Mouse (Mus musculus): ENCODE results near the gene Capn2.
A peak's percentile ranks its signal among the peaks of the same experiment; 100 is the strongest.

Gene Capn2

DNA sequence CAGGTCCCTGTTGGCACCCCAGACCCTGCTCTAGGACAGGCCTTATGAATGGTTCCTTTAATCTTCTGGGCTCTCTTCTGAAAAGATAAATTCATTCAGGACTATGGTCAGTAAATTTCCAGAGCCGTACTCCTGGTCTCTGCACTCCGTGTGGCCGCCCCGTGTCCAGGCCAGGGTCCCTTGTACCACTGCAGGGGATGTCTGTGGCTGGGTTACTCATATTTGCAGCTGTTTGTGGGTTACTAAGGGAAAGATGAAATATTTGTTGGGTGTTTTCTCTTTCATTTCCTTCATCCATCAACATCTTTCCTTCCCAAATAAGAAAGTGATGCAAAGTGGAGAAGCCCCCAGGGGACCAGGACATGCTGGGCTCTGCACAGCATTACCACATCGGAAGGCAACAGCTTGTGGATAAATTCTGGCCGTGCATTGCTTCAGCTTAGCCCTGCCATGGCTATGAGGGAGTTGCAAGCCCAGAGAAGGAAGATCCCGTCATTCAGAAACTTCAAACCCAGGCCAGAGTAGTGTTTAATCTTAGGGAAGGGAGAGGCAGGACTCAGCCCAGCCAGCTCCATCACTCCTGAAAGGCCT is 15.5 kb downstream of the Capn2 start:
- DNase-seq (ENCODE audit: low read depth): peak; percentile 52

DNA sequence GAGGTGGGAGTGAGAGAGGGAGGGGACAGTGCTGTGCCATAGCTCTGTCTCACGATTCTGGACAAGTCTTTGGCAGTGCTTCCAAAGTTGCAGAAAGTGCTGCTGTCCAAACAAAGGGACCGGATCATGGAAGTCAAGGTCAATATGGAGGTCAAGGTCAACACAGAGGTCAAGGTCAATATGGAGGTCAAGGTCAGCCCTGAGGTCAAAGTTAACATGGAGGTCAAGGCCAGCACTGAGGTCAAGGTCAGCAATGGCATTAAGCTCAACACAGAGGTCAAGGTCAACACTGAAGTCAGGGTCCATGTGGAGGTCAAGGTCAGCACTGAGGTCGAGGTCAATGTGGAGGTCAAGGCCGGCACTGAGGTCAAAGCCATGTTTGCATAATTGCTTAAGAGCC is 16.6 kb downstream of the Capn2 start:
- no peak for DNase-seq (ENCODE audit: low read depth)

GRCm38 (mm10) chr1:182500224-182500623 is 17.2 kb downstream of the Capn2 start:
- no peak for DNase-seq (ENCODE audit: low read depth)

DNA sequence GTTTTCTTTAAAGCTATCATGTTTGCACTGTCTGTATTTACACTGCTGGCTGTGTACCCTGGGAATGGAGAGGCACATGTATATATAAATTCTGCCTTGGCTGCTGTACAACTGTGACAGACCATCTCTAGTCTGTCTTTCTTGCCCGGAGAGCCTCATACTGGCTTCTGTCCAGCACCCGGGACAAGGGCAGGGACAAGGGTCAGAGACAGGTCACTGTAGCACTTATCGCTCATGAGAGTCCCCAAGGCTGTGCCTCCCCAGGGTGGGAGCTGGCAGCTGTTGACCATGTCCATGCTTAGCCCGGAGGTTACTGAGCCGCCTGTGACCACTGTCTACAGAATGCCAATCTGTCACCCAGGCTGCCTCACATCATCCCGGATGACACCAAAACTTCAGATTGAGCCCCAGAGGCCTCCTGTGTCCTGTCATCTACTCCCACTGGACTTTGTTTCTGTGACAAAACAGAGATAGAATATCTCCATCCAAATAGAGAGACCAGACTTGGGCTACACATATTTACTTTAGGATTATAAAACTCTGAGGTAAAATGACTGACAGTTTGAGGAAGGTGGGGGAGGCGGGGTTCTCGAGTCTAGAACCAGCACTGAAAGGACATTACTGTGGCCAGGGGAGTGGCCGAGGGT is 17.8 kb downstream of the Capn2 start:
- no peak for DNase-seq (ENCODE audit: low read depth)

DNA sequence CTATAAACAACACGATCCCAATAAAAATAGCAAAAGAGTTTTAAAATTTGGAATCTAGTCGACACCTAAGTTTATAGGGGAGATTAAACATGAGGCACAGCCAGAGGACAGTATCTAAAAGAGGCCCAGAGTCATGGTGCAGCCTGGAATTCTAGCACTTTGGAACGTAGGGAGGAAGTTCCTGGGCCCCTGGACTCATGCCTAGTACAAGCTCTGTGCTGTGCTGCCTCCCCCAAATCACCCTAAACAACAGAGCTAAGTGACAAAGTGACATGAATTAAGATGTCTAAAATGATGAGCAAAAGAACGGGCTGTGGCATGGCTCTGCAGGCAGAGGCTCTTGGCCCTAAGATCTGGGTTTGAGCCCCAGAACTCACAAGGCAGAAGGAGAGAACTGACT is 19.7 kb downstream of the Capn2 start:
- no peak for DNase-seq (ENCODE audit: low read depth)

DNA sequence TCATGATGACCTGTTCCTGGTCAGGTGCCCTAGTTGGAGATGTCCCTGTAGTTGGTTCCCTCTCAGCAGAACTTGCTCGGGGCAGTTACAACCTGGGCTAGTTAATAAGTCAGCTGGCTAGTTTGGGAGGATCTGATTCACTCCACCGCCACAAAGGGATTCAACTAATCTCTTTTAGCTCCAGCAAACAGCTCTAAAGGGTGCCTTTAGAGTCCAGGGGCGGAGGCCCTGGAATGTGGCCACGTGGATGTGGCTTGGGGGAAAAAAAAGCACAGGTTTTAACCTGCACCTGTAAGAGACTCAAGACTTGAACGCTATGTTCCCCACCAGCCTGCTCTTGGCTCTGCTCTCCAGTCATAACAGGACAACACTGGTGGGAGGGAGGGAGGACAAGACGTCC is 20.7 kb downstream of the Capn2 start:
- no peak for DNase-seq (ENCODE audit: low read depth)

- DNase-seq (ENCODE audit: low read depth): peak; percentile 64
Observed at GRCm38 (mm10) chr1:182494285-182495145, 22.9 kb downstream of the Capn2 start.

GRCm38 (mm10) chr1:182491839-182492238 is 25.6 kb downstream of the Capn2 start:
- DNase-seq (ENCODE audit: low read depth): no peak

DNA sequence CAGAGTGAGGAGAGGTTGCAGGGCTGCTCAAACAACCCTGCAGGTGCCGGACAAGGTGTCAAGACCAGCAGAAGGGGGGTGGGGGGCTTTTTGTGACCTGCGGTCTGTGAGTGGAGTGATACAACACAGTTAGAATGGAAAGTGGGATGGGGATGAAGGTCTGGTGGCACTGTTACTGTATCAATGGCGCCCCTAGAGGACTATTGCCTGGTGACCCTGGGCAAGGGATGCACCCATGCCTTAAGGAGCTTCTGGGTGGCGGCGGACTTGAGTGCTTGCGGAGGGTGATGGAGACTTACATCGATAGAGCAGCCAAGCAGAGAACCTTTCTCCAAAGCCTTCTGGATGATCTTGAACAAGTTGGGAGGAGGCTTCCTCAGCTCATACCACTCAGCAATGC is 26.8 kb downstream of the Capn2 start:
- no peak for DNase-seq (ENCODE audit: low read depth)

DNA sequence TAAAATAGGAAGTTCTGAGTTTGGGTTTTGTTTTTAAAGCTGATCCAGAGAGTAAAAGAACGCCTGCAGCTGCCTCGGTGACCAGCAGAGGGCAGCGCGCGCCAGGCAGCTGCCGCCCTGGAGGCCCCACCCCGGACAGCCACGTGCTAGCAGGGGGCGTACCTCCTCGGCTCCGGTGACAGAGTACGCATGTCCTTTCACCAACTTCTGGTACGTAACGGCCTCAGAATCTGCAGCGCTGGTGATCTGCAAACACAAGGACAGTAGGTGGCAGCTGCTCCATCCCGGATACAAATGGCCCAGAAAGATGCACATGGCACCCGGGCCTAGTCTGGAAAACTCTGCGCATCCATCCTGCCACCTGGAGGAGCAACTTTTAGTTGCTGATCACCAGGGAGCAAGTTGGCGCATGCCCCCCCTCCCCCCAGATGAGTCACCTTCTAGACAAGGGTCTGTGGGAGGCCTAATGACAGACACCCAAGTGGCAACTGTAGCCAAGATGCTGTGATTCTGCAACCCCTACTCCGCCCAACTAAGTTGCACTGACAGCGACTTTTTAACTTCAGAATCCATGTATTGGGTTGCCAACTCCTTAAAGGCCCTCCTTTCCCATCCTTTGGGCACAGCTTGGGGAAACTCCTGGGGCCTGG is 27.5 kb downstream of the Capn2 start:
- peak; percentile 95 for DNase-seq (ENCODE audit: low read depth)

DNA sequence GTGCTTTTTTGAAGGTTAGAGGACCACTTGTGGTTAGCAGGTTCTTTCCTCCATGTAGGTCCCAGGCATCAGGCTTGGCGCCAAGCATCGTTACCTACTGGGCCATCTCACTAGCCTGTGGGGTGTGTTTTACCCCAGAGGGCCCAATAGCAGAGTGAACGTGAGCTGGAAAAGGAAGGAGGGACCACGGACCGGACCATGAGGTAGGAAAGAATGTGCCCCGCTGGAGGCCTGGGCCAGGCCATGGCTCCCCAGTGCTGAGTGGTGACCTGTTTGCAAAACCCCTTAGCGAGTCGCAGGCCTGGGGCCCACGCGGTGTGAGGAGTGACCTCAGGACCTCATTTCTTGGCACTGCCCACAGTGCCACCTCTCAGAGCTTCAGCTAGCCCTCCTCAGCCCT is 28.9 kb downstream of the Capn2 start:
- DNase-seq (ENCODE audit: low read depth): no peak

- DNase-seq (ENCODE audit: low read depth): no peak
Observed at GRCm38 (mm10) chr1:182483910-182484274, 33.5 kb downstream of the Capn2 start.

DNA sequence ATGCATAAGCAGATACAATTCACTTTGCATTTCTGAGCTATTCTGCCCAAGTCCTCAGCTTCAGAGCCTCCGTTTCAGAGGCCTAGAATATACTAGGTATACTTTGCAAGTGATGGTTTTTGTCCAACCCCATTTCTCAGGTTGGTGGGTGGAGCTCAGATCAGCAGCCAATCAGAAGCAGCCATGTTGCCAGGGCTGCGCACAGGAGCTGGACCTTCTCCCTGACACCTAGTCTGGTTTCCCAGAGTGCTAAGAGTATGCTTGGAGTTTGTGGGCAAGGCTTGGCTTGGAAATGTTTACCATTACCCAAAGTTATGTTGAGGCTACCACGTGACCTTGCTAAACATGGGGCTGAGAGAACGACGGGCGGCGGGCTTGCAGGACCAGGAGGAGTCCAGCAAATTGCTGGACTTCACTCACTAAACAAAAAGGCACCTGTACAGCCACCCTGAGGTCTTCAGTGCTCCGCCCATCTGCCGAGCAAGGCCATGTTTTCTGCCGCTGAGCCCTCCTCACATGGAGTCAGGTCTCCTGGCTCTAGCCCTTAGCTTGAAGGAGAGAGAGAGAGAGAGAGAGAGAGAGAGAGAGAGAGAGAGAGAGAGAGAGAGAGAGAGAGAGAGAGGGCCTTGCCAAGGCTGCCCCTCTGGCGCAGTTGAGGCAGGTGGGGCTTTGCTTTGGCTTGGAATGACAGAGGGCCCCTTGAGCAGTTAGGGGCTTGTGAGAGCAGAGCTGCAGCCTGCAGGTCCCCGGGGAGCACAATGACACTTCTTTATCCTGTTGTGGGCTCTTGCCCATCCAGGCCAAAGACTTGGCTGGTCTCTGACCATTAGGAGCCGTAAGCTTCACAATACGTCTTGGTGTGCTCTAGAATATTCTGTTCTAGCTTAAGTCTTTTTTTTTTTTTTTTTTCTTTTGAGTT is 34.2 kb downstream of the Capn2 start:
- no peak for DNase-seq (ENCODE audit: low read depth)

GRCm38 (mm10) chr1:182481646-182482295 is 35.6 kb downstream of the Capn2 start:
- no peak for DNase-seq (ENCODE audit: low read depth)

DNA sequence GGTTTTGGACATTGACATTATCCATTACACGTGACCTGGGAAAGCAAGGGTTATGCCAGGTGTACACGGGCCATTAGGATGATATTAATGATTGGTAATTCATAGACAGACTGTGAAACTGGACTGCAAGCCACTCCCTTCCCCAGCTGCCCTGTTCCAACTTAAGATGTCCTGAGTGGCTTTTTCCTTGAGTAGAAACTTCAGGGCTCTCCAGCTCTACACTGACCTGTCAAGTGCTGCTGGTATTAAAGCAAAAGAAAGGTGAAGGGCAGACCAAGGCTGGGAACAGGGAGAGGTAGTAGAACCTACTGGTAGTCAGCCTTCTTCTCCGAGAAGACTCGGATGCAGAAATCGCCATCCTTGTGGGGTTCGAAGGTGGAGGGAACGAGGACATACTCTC is 36.3 kb downstream of the Capn2 start:
- no peak for DNase-seq (ENCODE audit: low read depth)

- DNase-seq (ENCODE audit: low read depth): no peak
Observed at GRCm38 (mm10) chr1:182478935-182479334, 38.5 kb downstream of the Capn2 start.

DNA sequence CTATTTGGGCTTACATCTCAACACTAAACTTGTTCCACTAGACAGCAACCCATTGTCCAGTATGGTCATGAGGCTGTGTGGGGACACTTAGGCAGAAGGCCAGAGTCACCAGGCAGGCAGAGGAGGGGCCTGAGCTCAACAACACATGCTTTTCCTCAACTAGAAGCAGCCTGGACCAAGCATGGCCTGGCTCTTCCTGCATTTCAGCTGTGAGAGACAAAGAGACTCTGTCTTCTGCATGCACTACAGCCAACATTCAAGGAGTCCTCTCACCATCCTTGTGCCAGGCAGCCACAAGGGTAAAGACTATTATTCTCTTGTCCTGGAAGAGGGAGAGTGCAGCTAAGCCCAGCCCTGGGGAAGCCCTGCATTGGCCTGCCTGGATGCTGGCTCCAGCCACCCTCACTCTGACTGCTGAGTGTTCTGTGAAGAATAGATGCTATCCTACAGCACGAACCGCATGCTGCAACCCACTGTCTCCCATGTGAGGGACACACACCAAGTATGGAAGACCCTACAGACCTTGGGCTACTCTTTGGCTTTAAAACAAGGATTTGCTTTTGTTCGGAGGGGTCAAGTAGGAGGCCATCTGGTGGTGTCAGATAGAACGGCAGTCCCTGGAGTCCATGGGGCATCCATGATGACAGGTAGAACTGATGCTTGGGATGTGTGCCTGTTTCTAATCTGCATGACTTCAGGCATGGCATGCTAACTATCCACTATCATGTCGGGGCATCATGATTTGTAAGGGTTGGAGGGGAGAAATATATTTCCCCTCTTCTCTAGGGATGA is 42.2 kb downstream of the Capn2 start:
- peak; percentile 26 for DNase-seq (ENCODE audit: low read depth)

GRCm38 (mm10) chr1:182465978-182466377 is 51.4 kb downstream of the Capn2 start:
- DNase-seq (ENCODE audit: low read depth): peak; percentile 33

DNA sequence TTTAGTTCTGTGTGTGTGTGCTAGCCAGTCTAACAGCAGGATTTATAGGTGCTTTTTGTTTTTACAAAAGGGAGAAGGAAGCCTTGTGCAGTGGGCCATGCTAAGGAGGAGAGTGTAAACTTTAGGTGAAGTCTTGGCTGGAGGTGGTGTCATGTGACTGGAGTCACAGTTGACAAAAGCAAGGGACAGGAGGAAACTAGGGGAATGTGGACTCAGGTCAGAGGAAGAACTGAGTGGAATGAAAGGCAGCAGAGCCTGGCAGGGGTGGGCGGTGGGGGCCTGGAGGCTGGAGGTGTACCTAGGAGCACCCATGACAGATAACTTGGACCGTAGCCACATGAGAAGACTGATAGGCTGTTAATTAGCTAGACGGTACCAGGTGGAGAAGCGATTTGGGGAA is 52.1 kb downstream of the Capn2 start:
- no peak for DNase-seq (ENCODE audit: low read depth)

DNA sequence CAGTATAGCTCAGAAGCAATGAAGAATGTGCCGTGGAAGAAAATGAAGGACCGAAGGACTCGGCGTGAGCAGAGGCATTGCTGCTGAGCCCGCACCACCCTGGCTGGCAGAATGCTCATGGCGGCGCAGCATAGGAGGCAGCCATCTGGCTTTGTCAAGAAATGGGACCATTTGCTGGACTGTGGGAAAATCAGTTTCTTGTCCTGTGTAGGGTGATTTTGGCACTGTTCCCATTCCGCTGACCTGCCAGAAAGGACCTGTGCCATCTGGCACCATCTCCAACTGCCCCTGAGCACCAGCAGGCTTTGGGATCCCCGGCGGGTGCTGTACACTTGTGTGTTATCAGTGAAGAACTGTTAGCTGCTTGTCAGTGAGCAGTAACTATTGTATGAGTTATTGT is 55.6 kb downstream of the Capn2 start:
- no peak for DNase-seq (ENCODE audit: low read depth)

All from NIH3T3 (cell line).